Mouse (Mus musculus): ENCODE results near the gene Fam222a.

The Fam222a gene

DNA sequence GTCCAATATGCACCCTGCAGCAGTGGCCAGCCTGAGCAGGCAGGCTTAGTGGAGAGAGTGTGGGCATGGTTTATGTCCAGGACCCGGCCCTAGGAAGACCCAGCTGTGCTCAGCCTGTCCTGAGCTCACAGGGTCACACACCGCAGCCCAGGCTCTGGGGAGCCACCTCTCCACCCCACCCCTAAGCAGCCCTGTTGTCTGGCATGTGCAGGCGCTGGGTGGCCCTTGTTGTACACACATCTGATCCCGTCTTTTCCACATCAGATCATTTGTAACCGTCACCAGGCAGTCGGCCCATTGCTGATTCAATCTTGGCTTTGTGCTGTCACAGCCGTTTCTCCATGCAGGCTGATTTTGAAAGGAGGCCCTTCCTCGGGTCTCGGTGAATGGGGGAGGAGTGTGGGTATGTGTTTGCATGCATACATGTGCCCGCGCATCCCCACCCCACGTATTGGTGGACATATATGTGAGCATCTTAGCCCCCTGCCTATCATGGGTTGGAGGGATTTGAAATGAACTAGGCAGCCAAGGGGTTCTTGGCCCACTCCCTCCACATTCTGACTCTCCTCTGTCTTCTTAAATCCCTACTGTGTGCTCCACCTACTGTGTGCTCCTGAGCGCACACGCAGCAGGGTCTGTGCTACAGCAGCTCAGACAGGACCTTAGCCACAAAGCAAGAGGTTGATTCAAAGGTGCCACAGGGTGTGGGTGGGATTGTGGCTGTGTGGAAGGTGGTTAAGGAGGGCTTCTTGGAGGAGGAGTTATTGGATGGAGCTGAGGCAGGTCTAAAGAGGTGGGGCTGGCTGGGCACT lies 16.7 kb downstream of the Fam222a start:
- no peak for DNase-seq

DNA sequence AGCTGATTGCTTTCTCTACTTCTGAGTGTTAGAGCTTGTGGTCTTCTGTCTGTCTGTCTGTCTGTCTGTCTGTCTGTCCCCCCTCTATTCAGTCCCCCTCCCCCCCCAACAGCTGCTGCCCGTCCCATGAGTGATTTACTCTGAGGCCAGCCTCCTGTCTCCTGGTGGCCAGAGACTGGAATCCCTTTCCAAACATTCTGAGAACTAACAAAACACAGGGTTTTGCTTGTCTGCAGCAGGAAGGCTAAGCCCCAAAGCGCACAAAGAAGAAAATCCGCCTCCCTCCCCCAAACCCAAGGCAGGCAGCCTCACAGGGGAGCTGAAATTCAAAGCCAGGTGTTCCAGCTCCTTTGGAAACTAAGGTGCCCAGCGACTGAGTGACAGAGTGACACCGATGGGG lies 17.9 kb downstream of the Fam222a start:
- no peak for DNase-seq

DNA sequence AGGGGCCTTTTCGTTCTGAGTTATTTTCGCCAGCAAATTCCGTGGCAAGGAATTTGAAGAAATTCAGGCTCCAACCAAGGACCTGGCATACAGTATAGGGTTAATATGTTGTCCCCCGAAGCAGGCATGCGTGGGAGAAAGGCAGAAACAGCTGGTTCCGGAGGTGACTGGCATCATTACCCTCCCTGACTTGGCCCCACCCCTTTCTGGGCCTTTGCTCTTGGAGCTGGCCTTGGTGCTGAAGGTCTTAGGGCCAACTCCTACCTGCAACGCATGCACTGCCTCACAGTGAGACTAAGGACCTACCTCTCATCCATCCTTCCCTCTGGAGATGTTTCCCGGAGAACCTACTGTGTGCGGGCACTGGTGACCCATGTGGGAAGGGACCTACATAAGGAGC lies 20.1 kb downstream of the Fam222a start:
- DNase-seq = peak; percentile 83

DNA sequence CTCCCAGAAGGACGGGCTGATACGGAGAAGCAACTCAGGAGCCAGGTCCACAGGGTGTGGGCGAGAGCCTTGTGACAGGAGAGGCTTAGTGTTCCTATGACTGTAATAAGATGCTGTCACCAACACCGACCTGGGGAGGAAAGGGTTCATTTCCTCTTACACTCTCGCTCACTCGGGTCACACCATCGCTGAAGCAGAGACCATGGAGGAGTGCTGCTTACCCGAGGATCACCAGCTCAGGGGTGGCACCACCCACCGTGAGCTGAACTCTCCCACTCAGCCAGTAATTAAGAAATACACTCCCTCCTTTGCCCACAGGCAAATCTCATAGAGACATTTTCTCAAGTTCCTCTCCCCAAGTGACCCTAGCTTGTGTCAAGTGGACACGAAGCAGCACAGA lies 20.6 kb downstream of the Fam222a start:
- no peak for DNase-seq

DNA sequence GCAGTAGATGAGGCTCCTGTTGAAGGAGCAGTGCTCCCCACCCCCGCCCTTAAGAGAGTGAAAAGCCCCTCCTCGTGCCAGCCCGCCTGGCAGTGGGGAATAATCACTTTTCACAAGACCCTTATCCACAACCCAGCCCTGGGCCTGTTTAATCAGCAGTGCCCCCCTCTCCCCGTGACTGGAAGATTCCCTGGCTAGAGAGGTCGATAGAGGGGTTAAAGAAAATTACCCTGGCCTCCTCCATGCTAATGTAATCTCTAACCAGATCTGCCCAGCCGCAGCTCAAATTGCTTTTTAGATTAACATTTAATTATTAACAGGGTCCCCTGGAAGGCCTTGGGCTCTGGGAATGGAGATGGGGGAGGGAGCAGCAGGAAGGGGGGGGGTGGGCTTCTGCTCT lies 21.2 kb downstream of the Fam222a start:
- DNase-seq = peak; percentile 40

DNA sequence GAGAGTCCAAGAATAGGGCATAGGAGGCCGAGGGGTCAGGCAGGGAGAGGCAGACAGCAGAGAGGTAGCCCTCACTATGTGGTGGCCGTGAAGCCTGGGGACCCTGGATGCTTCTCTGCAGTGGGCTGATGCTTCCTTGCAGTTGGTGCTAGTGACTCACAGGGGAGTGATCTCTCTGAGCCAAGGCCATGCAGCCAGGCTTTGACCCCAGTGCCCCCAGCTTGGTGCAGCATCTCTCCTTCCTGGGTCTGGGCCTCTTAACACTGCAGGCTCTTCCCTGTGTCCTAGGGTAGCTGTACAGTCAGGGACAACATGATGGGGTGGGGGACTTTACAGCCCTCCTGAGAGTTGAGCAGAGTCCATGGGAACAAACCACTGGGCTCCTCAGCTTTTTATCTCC lies 21.6 kb downstream of the Fam222a start:
- no peak for DNase-seq

DNA sequence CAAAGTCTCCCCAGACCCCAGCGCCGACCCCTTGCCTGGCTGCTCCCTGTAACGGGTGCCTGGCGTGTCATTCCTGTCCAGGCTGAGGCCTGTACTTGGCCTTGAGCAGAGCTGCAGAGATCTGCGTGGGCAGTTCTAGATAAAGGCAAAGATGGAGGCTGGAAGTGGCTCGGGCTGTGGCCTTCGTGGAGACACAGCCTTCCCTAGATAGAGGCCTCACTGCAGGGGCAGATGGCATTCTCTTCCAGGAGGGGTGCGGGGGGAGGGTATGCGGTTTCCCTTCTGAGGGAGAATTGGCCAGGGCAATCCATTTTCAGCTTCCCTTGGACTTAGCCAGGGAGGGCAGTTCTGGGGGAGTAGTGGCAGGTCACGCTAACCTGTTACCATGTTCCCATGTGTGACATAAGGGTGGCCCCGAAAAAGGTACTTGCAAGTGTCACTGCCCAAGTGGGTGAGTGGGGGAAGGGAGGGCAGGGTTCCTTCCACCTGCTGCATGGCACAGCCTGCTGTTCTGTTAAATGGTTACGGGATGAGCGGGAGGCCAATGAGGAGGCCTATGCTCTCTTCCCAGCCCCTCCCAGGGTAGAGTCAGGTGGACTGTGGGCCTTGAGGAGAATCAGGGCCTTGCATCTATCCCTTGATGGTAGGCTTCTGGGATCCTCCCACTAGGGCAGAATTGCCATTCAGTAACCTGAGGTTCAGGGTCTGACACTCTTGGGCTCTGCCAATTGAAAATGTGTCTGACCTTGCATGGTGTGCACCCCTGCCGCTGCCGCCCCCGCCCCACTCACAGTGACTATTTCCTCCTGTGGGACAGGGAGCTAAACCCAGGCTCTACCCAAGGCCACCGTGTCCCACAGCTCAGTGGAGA lies 22.5 kb downstream of the Fam222a start:
- no peak for DNase-seq

DNA sequence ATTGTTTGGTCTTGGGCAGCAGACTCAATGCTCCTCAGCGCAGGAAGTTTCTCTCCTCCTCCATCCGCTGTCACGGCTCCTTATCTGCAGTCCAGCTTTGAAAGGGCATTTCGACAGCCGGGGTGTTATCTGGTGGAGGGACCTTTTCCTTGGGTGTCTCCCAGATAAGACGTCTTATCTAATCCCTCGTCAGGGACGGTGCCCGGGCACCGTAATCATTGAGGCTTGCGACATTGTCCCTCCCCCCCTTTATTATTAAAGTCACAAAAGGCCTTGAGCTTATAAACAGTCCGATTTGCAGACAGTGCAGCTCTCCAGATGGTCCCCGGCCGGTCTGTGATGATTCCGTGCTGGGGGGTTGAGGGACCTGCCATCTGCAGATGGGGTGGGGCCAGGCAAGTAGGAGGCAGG lies 23.3 kb downstream of the Fam222a start:
- DNase-seq = no peak

DNA sequence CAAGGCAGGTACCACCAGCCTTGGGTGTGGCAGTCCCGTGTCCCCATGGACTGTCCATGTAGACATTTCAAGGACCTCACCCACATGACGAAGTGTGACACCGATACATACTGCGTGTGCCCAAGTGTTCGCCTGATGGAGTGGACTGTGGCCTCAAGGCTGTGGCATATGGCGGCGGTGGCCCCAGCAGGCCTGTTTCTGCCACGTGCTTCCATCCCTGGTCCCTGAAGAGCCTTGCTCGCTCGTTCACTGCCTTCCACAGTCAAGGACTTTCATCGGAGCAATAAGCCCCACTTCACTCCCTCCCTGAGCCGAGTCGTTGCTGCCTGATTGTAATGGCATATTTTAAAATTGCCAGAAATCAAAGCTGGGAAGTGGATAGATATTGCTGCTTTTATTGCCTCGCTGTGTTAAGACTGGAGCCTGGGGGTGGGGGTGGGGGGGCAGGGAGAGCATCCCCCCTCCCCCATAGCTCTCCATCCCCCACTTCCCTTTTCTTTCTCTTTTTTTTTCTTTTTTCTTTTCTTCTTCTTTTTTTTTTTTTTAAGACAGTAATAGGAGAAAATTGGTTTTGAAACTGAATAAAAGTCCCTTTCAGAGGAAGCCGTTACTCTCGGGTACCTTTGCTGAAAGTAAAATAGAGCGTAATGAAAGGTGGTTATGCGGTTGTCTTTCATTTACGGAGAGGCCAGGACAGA lies 24.8 kb downstream of the Fam222a start:
- no peak for DNase-seq

DNA sequence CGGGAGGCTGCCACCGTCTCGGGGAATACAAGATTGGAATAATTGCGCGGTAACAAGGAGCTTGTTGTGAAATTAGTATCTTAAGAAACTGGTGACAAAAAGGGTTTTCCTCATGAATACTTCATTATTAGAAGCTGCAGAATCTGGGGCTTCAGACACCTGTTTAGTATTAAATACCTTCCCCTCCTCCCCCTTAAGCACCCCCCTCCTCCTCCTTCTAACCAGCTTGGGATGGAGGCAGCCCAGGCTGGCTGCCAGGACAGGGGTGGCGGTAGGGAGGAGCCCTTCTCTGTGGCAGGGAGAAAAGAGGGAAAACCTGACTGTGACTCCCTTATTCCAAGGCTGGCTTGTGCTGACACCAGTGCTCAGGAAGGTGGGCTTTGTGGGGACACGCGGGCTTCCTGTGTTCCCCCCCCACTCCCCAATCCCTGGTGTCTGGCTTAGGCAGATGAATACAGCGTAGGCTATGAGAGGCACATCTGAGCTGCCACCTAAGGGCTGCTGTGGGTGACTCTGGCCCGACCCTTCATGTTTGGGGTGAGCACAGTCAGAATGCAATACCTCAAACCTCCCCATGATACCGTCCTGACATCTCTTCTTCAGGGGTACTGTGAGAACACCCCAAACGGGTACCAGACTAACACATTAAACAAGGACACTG lies 25.5 kb downstream of the Fam222a start:
- DNase-seq = peak; percentile 43

DNA sequence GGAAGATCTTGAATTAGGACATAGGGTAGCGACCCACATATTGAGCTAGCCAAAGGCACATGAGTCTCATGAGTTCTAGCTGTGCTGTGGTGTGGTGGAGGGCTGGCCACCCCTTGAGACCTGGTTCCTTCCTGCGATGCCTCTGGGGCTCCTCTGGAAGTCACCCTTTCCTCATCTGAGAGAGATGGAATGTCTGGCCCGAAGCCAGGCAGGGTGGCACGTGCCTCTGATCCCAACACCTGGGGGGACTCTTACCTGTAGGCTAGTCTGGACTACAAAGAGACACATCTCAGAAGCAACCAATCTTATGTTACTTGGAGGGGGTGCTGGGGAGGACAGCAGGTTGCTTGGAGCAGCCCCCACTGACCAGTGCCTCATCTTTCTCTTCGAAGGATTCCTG lies 26.1 kb downstream of the Fam222a start:
- peak; percentile 53 for DNase-seq

DNA sequence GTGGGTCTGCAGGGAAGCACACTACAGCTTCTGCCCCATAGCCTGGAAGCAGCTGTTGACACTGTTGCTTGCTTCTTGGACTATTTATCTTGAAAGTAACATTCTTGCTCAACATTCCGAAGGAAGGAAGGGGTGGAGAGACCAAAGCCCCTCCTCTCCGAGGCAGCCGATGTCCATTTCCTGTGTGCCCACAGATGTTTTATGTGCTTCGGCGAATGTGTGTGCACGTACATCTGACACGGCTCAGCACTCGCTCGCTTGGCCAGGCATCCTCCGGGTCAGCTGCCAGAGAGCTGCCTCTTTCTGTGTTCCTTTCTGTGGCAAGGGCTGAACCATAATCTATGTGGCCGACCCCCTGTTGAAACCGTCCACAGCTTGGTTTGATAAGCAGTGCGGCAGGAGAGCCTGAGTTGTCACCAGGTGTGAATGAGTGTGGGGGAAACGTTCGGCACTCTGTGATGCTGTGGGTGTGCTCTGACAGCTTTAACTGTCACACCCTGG lies 27.0 kb downstream of the Fam222a start:
- peak; percentile 39 for DNase-seq

DNA sequence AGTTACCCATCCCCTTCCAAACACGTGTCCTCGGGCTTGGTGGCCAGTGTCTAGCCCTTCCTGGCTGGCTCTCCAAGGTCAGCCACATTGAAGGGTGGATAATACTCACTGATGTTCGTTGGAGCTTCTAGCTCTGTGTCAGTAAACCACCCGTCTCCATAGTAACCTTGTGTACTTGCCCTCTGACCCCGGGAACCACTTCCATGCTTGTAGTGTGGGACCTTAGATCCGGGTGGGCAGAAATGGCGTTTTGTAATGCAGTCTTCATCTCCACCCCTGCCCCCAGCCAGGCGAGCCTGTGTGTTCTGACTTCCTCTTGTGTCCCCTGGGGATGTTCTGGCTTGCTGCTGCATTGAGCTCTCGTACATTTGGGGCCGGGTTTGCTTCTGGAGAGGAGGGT lies 28.8 kb downstream of the Fam222a start:
- no peak for DNase-seq

DNA sequence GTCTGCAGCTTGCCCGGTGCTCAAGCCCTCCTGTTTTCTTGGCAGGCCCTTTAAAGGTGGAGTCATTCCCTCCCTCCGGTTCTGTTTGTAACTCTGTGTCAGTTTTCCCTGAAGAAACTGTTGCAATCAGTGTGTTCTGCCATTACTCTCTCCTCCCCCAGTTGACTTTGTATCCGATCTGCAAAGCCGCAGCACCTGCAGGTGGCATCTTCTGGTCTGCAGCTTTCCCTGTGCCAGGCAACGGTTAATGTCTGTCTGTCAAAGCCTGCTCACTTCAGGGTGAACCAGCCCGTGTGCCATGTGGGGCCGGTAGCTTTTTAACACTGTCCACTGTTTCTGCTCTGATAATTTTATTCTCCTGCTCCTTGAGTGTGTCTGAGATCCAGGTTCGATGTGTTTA lies 29.4 kb downstream of the Fam222a start:
- DNase-seq = no peak

DNA sequence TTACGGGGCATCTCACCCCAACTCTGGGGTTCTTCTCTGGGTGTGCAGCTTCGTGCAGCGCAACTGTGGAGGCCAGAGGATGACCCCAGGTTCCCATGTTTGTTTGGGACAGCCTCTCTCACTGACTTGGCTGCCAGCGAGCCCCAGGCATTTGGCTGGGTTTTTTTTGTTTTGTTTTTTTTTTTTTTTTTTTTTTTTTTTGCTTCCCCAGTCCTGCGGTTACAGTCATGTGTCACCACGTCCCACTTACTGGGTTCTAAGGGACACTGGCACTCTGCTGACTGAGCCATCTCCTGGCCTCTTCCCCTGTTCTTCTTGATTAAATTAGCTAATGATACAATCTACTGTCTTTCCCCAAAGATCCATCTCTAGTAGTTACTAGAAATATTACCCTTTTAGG lies 29.8 kb downstream of the Fam222a start:
- no peak for DNase-seq

DNA sequence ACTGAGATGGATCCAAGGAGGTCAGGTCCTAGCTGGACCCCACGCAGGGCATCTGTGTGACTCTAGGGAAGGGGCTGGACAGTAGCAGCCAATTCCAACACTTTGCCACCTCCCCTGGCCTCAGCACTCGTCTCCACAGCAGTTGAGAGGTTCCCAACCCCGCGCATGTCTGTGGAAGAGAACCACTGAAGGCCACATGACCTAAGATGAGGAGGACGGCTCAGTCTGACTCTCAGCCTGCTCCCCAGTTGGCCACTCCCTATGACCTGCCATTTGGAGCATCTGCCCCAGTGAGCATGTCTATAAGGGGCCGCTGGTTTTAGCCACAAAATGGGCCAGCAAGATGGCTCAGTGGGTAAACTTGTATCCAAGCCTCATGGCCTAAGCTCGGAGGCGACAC lies 34.2 kb downstream of the Fam222a start:
- no peak for DNase-seq

DNA sequence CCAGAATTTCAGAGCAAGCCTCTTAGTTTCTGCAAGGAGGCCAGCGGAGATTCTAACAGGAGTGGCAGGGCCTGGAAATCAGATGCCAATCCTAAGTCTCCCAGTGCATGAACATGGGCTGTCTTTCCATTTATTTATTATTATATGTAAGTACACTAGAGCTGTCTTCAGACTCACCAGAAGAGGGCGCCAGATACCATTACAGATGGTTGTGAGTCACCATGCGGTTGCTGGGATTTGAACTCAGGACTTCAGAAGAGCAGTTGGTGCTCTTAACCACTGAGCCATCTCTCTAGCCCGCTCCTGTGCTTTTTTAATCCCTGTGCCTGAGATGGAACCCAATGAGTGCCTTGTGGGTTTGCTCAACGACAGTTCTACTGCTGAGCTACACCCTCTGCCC lies 36.2 kb downstream of the Fam222a start:
- DNase-seq = no peak

DNA sequence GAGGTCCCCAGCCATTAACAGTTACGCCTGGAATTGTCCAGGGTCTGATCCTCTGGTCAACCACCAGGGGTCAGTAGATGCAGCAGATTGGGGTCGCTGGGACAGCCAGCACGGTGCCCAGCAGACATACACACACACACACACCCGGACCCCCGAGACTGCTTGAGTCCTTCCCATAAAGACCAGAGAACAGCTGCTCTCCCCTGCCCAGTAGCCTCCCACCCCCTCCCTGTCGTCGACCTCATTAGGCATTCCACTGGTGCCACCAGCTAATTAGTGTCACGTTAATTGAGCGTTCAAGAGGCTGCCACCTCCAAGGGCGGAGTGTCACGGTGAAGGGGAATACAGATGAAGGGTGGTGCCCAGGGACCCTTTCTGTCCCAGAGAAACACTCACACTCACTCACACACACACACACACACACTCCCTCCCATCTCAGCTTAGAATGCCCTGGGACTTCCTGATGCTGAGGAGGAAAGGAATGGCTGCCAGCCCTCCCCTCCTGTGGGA lies 37.0 kb downstream of the Fam222a start:
- DNase-seq = no peak

DNA sequence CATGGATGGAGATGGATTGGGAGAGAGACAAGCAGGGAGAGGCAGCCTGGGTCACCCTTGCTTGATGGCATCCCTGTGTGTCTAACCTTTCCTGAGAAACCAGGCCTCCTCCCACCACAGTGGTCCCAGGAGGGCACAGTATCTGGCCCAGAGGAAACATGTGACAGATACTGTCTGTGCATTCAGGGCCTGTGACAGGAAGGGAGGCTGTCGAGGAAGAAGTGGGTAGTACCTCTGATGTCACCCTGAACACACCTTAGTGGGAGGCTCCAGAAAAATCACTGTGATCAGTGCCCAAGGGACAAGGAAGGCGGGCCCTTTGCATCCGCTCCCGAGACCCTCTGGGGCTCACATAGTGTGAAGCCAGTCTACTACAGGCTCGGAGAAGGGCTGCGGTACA lies 38.2 kb downstream of the Fam222a start:
- no peak for DNase-seq

DNA sequence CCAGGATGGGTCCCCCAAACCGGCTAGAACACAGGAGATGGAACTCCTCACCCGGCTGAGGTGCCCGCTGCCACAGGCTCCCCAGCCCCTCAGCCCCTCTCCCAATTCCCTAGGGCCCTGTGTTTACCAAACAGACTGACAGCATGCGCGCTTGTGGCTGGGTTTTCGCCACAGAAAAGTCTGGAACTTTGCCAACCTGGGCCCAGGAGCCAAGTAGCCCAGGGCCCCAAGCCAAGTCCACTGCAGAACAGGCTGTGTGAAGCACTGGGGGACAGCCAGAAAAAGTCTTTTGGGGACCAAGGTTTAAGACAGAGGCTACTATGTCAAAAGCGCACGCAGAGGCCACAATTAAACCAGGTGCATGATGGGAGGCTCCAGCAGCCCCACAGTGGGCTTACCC lies 39.8 kb downstream of the Fam222a start:
- peak; percentile 81 for DNase-seq

DNA sequence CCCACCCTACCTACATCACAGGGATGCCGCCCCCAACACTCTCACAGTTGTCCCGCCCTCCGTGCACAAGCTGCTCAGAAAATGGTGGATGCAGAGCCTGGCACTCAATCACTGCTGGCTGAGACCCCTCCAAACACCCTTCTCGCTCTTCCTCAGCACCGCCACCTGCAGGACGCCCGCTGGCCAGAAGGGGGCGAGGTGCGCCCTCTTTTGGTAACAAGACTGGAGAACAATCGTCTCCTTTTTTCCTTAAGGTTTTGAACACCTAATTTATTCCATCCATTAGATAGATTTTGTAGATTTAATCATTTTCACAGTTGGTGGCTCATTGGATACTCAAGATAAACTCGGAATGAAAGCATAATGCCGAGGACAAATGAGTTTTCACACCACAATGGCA lies 40.7 kb downstream of the Fam222a start:
- DNase-seq = peak; percentile 81

DNA sequence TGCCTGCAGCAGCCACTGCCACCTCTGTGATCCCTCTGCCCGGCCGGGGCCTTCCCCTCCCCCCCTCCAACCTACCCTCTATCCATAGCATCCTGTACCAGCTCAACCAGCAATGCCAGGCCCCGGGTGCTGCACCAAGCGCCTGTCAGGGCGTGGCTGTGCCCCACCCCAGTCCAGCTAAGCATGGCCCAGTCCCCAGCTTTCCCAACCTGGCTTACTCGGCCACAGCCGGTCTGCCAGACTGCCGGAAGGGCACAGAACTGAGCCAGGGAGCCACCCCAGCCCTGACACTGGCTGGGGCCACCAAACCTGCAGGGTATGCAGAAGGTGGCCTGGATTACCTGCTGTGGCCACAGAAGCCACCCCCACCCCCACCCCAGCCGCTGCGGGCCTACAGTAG lies 43.4 kb downstream of the Fam222a start:
- no peak for DNase-seq
